Comparison of ENCODE assay signal across 21 mouse cellular contexts in genomic region chr8:37012381-37013060, GRCm38 (mm10). TPM values are rescaled to one million over a fixed set of nuclear protein-coding genes. Genes with fewer than 3 reads are reported as not detected.
DNase-seq lines count a peak whose midpoint lies in the region; ATAC-seq lines count a peak whose summit lies in the region.
"Had no signal": no experiment of that assay in that cellular context is flagged by ENCODE, and none has a peak within 500 bp of the region (broad histone marks: within the 10 kb centered on the region; RNA-seq: fewer than 3 reads in every experiment).

No protein-coding gene starts in this region.

- H3K27ac ChIP-seq in embryonic facial prominence, embryonic 14.5 days (replicated peaks; ENCODE audit: low read depth, low read length) = no peak overlapping the region
- H3K27ac ChIP-seq in embryonic facial prominence, embryonic 10.5 days (replicated peaks) = no peak overlapping the region
- no peak overlapping the region for H3K27ac ChIP-seq in lung, embryonic 16.5 days (ENCODE audit: low read length)
- H3K27ac ChIP-seq: embryonic facial prominence, embryonic 12.5 days; forebrain, embryonic 12.5 days; hindbrain, embryonic 10.5 days; hindbrain, embryonic 14.5 days had no signal

- H3K4me2 ChIP-seq in embryonic facial prominence, embryonic 14.5 days (ENCODE audit: low read depth, low read length) = no peak overlapping the region
- H3K4me2 ChIP-seq in lung, embryonic 16.5 days (ENCODE audit: low read depth, low read length) = no peak overlapping the region
- H3K4me2 ChIP-seq: embryonic facial prominence, embryonic 12.5 days; forebrain, embryonic 12.5 days; heart, embryonic 12.5 days; hindbrain, embryonic 14.5 days; intestine, embryonic 15.5 days had no signal

- no peak overlapping the region for H3K4me3 ChIP-seq in embryonic facial prominence, embryonic 14.5 days (ENCODE audit: low read depth, low read length)
- H3K4me3 ChIP-seq in embryonic facial prominence, embryonic 10.5 days = no peak overlapping the region
- no peak overlapping the region for H3K4me3 ChIP-seq in lung, embryonic 16.5 days (ENCODE audit: low read length)
- H3K4me3 ChIP-seq: embryonic facial prominence, embryonic 12.5 days; forebrain, embryonic 12.5 days; heart, embryonic 12.5 days; hindbrain, embryonic 10.5 days; intestine, embryonic 15.5 days had no signal

- WGBS in embryonic facial prominence, embryonic 14.5 days = 32% methylated on average over 3 of the region's 3 CpGs
- 63% methylated on average over 3 of the region's 3 CpGs for WGBS in embryonic facial prominence, embryonic 10.5 days
- 29% methylated on average over 3 of the region's 3 CpGs for WGBS in lung, embryonic 16.5 days

- peak; percentile 33 for DNase-seq in embryonic facial prominence, embryonic 14.5 days (ENCODE audit: low spot score)
- DNase-seq in embryonic facial prominence, embryonic 10.5 days (ENCODE audit: low spot score) = no peak
- DNase-seq in lung, postnatal 25 days (ENCODE audit: low spot score) = no peak
- DNase-seq in NIH3T3 (ENCODE audit: low read depth) = peak; percentile 61
- no peak for DNase-seq in layer of hippocampus, adult 11-12 months (ENCODE audit: low spot score)
- DNase-seq: B cell, adult 2 months; cerebellum, adult 11 months; cerebellum, adult 8-10 months; cerebellum, postnatal 14 days; embryo, embryonic 11 days; gastrocnemius, postnatal 10 days; kidney, adult 18-20 months had no signal

- H3K27me3 ChIP-seq in embryonic facial prominence, embryonic 14.5 days (replicated peaks; ENCODE audit: control insufficient read depth, insufficient read depth, low read length) = no peaks in the 10 kb centered on the region
- no peaks in the 10 kb centered on the region for H3K27me3 ChIP-seq in embryonic facial prominence, embryonic 10.5 days (replicated peaks; ENCODE audit: low read depth, poor library complexity, severe bottlenecking)
- no peaks in the 10 kb centered on the region for H3K27me3 ChIP-seq in lung, embryonic 16.5 days (ENCODE audit: control insufficient read depth, insufficient read depth, low read depth, low read length)
- H3K27me3 ChIP-seq: embryonic facial prominence, embryonic 12.5 days; forebrain, embryonic 12.5 days; heart, embryonic 12.5 days; intestine, embryonic 15.5 days had no signal

- H3K36me3 ChIP-seq in embryonic facial prominence, embryonic 14.5 days (ENCODE audit: control insufficient read depth, insufficient read depth, low read length) = no peaks in the 10 kb centered on the region
- H3K36me3 ChIP-seq in embryonic facial prominence, embryonic 10.5 days (replicated peaks) = no peaks in the 10 kb centered on the region
- H3K36me3 ChIP-seq in lung, embryonic 16.5 days (ENCODE audit: control insufficient read depth, insufficient read depth, low read length) = no peaks in the 10 kb centered on the region
- H3K36me3 ChIP-seq: embryonic facial prominence, embryonic 12.5 days; forebrain, embryonic 12.5 days; heart, embryonic 12.5 days; hindbrain, embryonic 10.5 days; intestine, embryonic 15.5 days had no signal

- H3K4me1 ChIP-seq in embryonic facial prominence, embryonic 14.5 days (ENCODE audit: control insufficient read depth, insufficient read depth, low read length) = peaks cover 4% of the 10 kb centered on the region; the same call in 1 of the 2 replicates
- no peaks in the 10 kb centered on the region for H3K4me1 ChIP-seq in embryonic facial prominence, embryonic 10.5 days
- H3K4me1 ChIP-seq in lung, embryonic 16.5 days (replicated peaks; ENCODE audit: control insufficient read depth, insufficient read depth, low read length) = peaks cover 5% of the 10 kb centered on the region; the same call in 1 of the 2 replicates
- H3K4me1 ChIP-seq: embryonic facial prominence, embryonic 12.5 days; forebrain, embryonic 12.5 days; heart, embryonic 12.5 days; hindbrain, embryonic 10.5 days; intestine, embryonic 15.5 days had no signal

- no peaks in the 10 kb centered on the region for H3K9me3 ChIP-seq in embryonic facial prominence, embryonic 14.5 days (ENCODE audit: control insufficient read depth, low read length)
- no peaks in the 10 kb centered on the region for H3K9me3 ChIP-seq in embryonic facial prominence, embryonic 10.5 days
- H3K9me3 ChIP-seq in lung, embryonic 16.5 days (ENCODE audit: control insufficient read depth, low read length) = no peaks in the 10 kb centered on the region
- H3K9me3 ChIP-seq: embryonic facial prominence, embryonic 12.5 days; forebrain, embryonic 12.5 days; heart, embryonic 12.5 days; hindbrain, embryonic 10.5 days; intestine, embryonic 15.5 days had no signal

- H3K9ac ChIP-seq in embryonic facial prominence, embryonic 14.5 days (ENCODE audit: low read depth, low read length) = no peak overlapping the region
- H3K9ac ChIP-seq in lung, embryonic 16.5 days (ENCODE audit: low read length) = no peak overlapping the region
- H3K9ac ChIP-seq: embryonic facial prominence, embryonic 12.5 days; forebrain, embryonic 12.5 days; heart, embryonic 12.5 days; hindbrain, embryonic 14.5 days; intestine, embryonic 15.5 days had no signal

- ATAC-seq in embryonic facial prominence, embryonic 14.5 days (ENCODE audit: low read depth) = no peak
- 0 out of 2 replicates have a peak, but pooled peaks have one; percentile 31 for ATAC-seq in lung, embryonic 16.5 days (ENCODE audit: low read depth)
- no peak for ATAC-seq in cerebellum, adult (ENCODE audit: insufficient number of reproducible peaks, low FRiP score, low TSS enrichment)
- ATAC-seq: forebrain, embryonic 16.5 days; intestine, embryonic 15.5 days had no signal

RNA-seq across cellular contexts. Expression of gene AI429214, which starts 19.1 kb away (rescaled TPM):
- 0.28 TPM in 2 replicates for polyA plus RNA-seq in embryonic facial prominence, embryonic 14.5 days (2014; fragmentation: Nextera tagmentation; extraction: Ambion mirVana)
- 0.20 and 0.28 TPM in 2 replicates for polyA plus RNA-seq in embryonic facial prominence, embryonic 10.5 days (2016; fragmentation: Nextera tagmentation; extraction: Ambion mirVana)
- polyA plus RNA-seq in lung, embryonic 16.5 days (2015; fragmentation: Nextera tagmentation; extraction: Ambion mirVana) = 0.25 and 0.35 TPM in 2 replicates

Comparison
In these comparisons a context has a peak if more than half of its experiments do, and no peak if none do; other contexts are left out.
1. DNase-seq: peak in embryonic facial prominence, embryonic 14.5 days (single experiment) and NIH3T3 (single experiment); none in embryonic facial prominence, embryonic 10.5 days (single experiment), lung, postnatal 25 days (single experiment) and layer of hippocampus, adult 11-12 months (single experiment).